In genomic region chr12:83484855-83485745, GRCm38 (mm10) we compare ENCODE assay signal across 8 mouse cellular contexts. TPM values are rescaled to one million over a fixed set of nuclear protein-coding genes. Genes with fewer than 3 reads are reported as not detected.
DNase-seq lines count a peak whose midpoint lies in the region; ATAC-seq and TF ChIP-seq lines count a peak whose summit lies in the region.

No protein-coding gene starts in this region.

- no peak for ATAC-seq in limb, embryonic 11.5 days (ENCODE audit: insufficient number of reproducible peaks, low FRiP score, low TSS enrichment, low read depth)
- ATAC-seq in monocyte, adult 5-6 weeks (replicated peaks; ENCODE audit: insufficient number of reproducible peaks, low FRiP score, low TSS enrichment, poor library complexity, severe bottlenecking) = no peak

- intact Hi-C loops in left cerebral cortex, postnatal 14 days (cut with DNase I) = loop anchor here (5.0 kb wide), 2 partner anchors 73 to 373 kb away; no protein-coding TSS in a partner anchor

- peak; percentile 21 to 42 for DNase-seq in left cerebral cortex, postnatal 14 days (ENCODE audit: low spot score in 2 of 2)
- DNase-seq in left cerebral cortex, adult 9 months (ENCODE audit: low spot score in 2 of 2) = no peak
- DNase-seq in cerebellum, adult 11-12 months = peak; percentile 49
- peak; percentile 25 for DNase-seq in forebrain, embryonic 10.5 days (ENCODE audit: extremely low spot score, low spot score)
- peak; percentile 46 for DNase-seq in limb, embryonic 11.5 days (ENCODE audit: low spot score)
- DNase-seq in left cerebral cortex, adult 11 months (ENCODE audit: low spot score) = no peak

- peak overlapping the region; percentile 74 for H3K4me3 ChIP-seq in forebrain, embryonic 10.5 days
- peak overlapping the region; percentile 68 for H3K4me3 ChIP-seq in limb, embryonic 11.5 days (ENCODE audit: low read depth, low read length)
- peak overlapping the region; percentile 70 for H3K4me3 ChIP-seq in small intestine, adult 2 months (ENCODE audit: low read depth, low read length)

- no peak overlapping the region for H3K27ac ChIP-seq in forebrain, embryonic 10.5 days
- no peak overlapping the region for H3K27ac ChIP-seq in limb, embryonic 11.5 days (replicated peaks; ENCODE audit: low read depth, low read length)
- no peak overlapping the region for H3K27ac ChIP-seq in small intestine, adult 2 months (ENCODE audit: insufficient read depth, low read depth, low read length)

- no peaks in the 10 kb centered on the region for H3K36me3 ChIP-seq in forebrain, embryonic 10.5 days (replicated peaks)
- H3K36me3 ChIP-seq in limb, embryonic 11.5 days (ENCODE audit: control insufficient read depth, insufficient read depth, low read length) = no peaks in the 10 kb centered on the region
- H3K36me3 ChIP-seq in small intestine, adult 2 months (ENCODE audit: control insufficient read depth, insufficient read depth, low read length) = no peaks in the 10 kb centered on the region

- WGBS in forebrain, embryonic 10.5 days = under 1% methylated on average over 24 of the region's 24 CpGs
- WGBS in limb, embryonic 11.5 days = under 1% methylated on average over 24 of the region's 24 CpGs
- 25% methylated on average over 24 of the region's 24 CpGs for WGBS in small intestine, adult 2 months

- no peak for TF ChIP-seq CTCF in small intestine, adult 2 months (IDR thresholded peaks at IDR 0.05; ENCODE audit: extremely low read depth, insufficient read length, insufficient replicate concordance, low read depth, low read length)

- peaks cover 44% of the 10 kb centered on the region for H3K4me1 ChIP-seq in forebrain, embryonic 10.5 days
- peaks cover 14% of the 10 kb centered on the region for H3K4me1 ChIP-seq in limb, embryonic 11.5 days (ENCODE audit: control insufficient read depth, insufficient read depth, low read length)
- no peaks in the 10 kb centered on the region for H3K4me1 ChIP-seq in small intestine, adult 2 months (ENCODE audit: control insufficient read depth, insufficient read depth, insufficient read length, low read length)

- H3K4me2 ChIP-seq in limb, embryonic 11.5 days (ENCODE audit: low read depth, severe bottlenecking) = peak overlapping the region; percentile 99

- peaks cover 63% of the 10 kb centered on the region for H3K27me3 ChIP-seq in forebrain, embryonic 10.5 days (ENCODE audit: poor library complexity, severe bottlenecking)
- peaks cover 20% of the 10 kb centered on the region for H3K27me3 ChIP-seq in limb, embryonic 11.5 days (ENCODE audit: control insufficient read depth, insufficient read depth, low read length)
- H3K27me3 ChIP-seq in small intestine, adult 2 months (ENCODE audit: control insufficient read depth, insufficient read depth, low read length) = no peaks in the 10 kb centered on the region

- no peak for TF ChIP-seq POLR2A in small intestine, adult 2 months (IDR thresholded peaks at IDR 0.05; ENCODE audit: low read depth, low read length)

- H3K9ac ChIP-seq in limb, embryonic 11.5 days (ENCODE audit: low read length) = no peak overlapping the region; the same call in 1 of the 2 replicates

- H3K9me3 ChIP-seq in forebrain, embryonic 10.5 days = no peaks in the 10 kb centered on the region
- H3K9me3 ChIP-seq in limb, embryonic 11.5 days (ENCODE audit: control insufficient read depth, low read length) = no peaks in the 10 kb centered on the region

RNA-seq across cellular contexts. Expression of gene Dpf3, which starts 2.4 kb away (rescaled TPM):
- 1 to 10 TPM; 6.7 to 7.5 TPM for total RNA-seq in left cerebral cortex, postnatal 14 days (2021)
- polyA plus RNA-seq in forebrain, embryonic 10.5 days (2016; fragmentation: Nextera tagmentation; extraction: Ambion mirVana) = 1.2 and 2.2 TPM in 2 replicates
- polyA plus RNA-seq in limb, embryonic 11.5 days (2014; fragmentation: Nextera tagmentation; extraction: Ambion mirVana) = 3.6 and 3.7 TPM in 2 replicates
- 1.7 and 10.0 TPM in 2 replicates for polyA plus RNA-seq in small intestine, adult 2 months (2012; rRNA removed)
- 5.2 to 5.5 TPM (median 5.3 TPM) in 3 replicates for total RNA-seq in monocyte, adult 5-6 weeks (2017)

RNA-seq across cellular contexts. Expression of gene Dcaf4, which starts 35.2 kb away (rescaled TPM):
- 10 to 100 TPM; 25.8 to 28.9 TPM for total RNA-seq in left cerebral cortex, postnatal 14 days (2021)
- 24.1 and 25.2 TPM in 2 replicates for polyA plus RNA-seq in forebrain, embryonic 10.5 days (2016; fragmentation: Nextera tagmentation; extraction: Ambion mirVana)
- polyA plus RNA-seq in limb, embryonic 11.5 days (2014; fragmentation: Nextera tagmentation; extraction: Ambion mirVana) = 28.1 and 31.7 TPM in 2 replicates
- polyA plus RNA-seq in small intestine, adult 2 months (2012; rRNA removed) = 4.7 and 9.3 TPM in 2 replicates
- 6.4 to 14.1 TPM (median 10.5 TPM) in 3 replicates for total RNA-seq in monocyte, adult 5-6 weeks (2017)

Comparison
In these comparisons a context has a peak if more than half of its experiments do, and no peak if none do; other contexts are left out.
1. DNase-seq: peak in left cerebral cortex, postnatal 14 days (2 of 2), cerebellum, adult 11-12 months (single experiment), forebrain, embryonic 10.5 days (single experiment) and limb, embryonic 11.5 days (single experiment); none in left cerebral cortex, adult 9 months (0 of 2) and left cerebral cortex, adult 11 months (single experiment).
2. Peak in every context shown above with its lines, with median percentiles within 50 percentile points of each other: H3K4me3 ChIP-seq.